Mouse (Mus musculus): ENCODE data around the gene Polr1d.

Polr1d gene

DNA sequence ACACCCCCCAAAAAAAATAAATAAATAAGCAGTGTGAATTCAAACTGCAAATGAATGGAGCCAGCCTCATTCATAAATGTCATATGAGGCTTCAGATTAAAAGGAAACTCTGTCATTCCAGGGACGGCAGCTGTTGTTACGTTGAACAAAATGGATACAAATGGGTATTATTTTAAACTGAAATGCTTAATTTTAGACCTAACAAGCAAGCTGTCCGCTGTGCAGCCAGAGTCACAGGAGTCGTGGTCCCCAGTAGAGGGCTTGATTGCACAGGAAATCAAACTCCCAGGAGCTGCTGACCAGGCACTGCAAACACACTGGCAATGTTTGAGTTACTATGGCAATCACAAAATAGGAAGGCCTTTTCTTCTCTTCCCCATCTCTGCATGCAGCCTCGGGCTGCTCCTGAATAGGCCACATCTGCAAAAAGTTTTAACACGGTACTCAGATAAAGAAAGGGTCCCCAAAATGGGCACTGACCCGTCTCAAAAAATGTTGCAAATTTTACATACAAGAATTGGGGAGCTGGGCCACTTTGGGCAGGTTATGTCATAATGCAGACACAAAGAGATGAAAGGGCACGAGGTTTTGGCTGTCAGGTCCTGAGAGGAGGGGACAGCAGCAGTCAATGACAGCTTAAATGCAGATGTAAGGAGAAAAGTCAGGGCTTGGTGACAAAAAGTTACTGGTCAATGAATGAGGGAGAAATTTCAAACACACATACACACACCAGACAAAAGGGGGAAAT lies 57.7 kb downstream of the Polr1d start:
- no peak for DNase-seq (ENCODE audit: extremely low read depth, low read depth)

DNA sequence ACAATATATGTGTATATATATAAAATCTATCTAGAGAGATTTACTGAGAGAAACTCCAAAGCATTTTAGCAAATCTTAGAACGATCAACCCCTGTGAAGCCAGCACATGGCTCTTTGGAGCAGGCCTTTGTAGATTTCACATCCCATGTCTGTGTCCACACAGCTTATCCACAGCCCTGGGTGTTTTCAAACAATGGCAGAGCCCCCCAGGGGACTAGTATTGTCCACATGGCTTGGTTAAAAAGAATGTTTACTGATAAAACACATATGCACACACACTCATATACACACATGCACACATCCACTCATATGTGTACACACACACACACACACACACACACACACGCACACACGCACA lies 58.2 kb downstream of the Polr1d start:
- no peak for DNase-seq (ENCODE audit: extremely low read depth, low read depth)

DNA sequence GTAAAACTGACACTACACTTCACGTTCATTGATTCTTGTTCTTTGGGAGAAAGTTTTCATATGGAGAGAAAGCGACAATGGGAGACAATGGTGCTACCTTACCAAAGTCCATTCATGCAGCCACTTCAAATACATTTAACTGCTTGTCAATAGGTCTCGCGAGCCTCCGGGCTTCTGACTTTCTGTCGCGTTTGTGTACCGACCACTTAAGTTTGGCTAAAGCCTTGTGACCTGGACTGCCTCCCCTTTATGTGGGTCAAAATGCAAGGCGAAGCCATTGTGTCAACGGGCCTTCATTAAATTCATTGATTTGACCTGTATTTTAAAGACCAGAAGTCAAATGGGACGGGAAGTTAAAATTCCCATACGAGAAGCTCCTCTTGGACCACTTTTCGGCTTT lies 59.1 kb downstream of the Polr1d start:
- DNase-seq (ENCODE audit: extremely low read depth, low read depth): no peak

DNA sequence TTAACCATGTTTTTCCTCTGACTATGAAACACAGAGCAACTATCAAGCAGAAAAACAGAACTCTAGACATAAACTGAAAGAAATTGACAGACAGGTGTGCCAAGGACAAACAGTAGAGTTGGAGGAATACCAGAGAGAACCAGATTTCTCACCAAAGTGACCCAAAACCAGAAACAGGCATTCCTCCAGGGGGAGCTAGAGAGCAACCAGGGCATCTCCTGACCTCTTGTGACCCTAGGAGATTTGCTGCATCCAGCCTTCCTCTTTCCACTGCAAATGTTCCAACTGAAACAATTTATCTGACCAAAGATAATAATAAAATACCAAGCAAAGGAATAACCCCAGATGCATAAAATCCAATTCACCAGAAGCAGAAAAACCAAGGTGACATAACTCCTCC lies 70.5 kb downstream of the Polr1d start:
- no peak for DNase-seq (ENCODE audit: extremely low read depth, low read depth)

DNA sequence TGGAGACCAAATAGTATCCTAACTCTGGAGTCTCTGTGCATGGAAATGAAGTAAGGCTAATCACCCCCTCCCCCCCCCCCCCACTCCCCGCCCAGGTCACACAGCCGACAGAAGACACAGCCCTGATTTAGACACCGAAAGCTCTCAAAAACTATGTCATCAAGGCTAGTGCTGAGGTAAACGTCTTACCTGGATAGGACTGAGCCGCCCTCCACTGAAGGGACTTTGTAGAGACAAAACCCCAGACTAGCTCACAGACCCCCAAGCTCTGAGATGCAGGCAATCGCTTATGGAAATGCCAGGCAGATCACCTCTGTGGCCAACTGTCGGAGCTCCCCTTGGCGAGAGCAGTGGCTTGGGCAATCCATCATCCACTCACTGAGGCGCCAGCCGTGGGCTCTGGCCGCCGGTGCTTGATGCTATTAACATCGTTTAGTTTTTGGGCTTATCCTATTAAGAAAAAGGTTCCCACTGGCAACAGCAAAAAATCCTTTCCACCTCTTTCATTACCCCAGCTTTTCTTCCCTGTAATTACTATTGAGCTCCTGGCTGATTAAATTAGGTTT lies 78.0 kb downstream of the Polr1d start:
- DNase-seq (ENCODE audit: extremely low read depth, low read depth): no peak

DNA sequence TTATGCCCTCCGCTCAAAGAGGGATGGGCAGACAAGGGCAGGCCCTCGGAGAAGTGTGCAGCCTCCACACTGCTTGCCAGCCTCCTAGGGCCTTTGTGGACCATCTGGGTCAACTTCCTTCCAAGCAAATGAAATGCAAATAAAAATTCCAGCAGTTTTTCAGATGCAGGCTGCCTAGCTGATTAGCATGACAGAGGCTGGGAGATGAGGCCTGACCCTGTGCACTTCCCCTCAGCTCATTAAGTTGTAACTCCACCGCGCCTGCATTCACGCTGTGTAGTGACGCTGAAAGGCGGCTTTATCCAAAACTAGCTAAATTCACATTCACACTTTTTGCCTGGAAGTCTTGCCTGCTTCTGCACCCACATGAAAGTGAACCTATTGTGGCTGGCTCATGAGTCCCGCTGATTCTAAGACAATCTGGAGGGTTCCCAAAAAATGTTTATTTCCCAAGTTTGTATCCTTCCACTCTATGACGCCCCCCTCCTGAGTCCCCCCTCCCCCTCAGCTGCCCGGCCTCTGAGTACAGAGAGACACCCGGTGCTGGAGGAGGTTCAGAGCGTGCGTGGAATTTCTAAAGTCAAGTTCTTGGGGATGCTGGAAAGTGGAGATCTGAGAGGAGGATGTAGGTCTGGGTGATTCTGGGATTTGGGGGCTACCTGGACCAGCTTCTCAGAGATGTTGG lies 78.7 kb downstream of the Polr1d start:
- no peak for DNase-seq (ENCODE audit: extremely low read depth, low read depth)

DNA sequence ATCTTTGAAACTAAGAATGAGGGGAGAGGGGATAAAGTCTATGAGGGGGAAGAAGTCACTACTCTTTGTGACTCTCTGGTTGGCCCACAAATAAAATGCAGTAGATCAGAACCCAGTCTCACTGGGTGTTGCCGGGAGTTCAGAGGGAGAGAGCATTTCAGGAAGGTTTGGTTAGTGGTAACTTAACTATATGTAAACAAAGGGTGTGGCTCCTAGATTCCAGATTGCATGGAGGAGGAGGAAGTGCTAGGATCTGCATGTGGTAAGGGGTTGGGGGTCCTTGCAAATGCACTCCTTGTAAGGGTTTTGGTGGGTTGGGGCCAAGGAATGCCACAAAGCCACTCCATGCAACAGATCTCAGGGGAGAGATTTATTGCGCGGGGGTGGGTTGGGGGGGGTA lies 79.5 kb downstream of the Polr1d start:
- no peak for DNase-seq (ENCODE audit: extremely low read depth, low read depth)

DNA sequence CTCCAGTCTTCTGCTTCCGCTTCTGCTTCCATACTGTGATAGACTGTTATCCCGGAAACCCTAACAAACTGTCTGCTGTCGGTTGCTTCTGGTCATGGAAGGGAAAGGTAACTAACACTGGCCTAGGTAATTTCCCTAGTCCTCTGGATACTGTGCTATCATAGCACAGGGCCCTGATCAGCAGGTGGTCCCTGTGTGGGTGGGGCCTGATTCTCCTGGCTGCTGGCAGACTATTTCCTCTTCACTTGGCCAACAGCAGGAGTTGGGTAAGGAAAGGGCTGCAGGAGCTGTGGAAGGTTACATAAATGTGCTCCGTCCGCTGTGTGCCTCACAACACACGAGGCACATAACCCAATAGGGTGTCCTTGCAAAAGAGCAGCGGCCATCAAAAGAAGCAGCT lies 80.6 kb downstream of the Polr1d start:
- DNase-seq (ENCODE audit: extremely low read depth, low read depth): no peak

DNA sequence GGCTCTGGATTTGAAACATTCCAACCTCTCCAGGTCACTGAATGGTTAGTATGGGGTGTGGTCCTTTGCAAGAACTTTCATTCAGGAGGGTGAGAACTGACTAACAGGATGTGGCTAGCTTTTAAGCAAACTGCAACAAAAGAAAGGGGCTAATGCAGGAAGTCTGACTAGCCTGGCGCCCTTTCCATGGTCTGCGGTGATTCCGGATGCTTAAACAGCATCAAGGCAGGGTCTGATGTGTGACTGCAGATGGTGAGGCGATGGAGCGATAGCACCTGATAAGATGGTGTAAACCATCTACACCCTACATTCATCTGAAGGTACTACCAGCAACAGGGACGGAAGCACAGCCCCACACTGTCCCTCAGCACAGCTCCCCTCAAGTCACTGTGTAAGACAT lies 82.5 kb downstream of the Polr1d start:
- no peak for DNase-seq (ENCODE audit: extremely low read depth, low read depth)

DNA sequence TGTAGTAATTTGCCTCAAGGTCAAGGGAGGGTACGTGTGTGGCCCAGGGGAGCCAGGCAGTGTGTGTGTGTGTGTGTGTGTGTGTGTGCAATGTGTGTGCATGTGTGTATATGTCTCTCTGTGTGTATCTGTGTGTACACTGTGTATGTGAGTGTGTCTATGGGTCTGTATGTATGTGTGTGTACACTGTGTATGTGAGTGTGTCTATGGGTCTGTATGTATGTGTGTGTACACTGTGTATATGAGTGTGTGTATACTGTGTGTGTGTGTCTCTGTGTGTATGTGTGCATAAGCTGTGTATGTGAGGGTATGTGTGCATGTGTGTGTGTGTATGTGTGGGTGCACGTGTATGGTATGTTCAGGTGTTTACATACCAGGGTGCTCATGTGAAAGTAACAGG lies 82.9 kb downstream of the Polr1d start:
- DNase-seq (ENCODE audit: extremely low read depth, low read depth): no peak
